Mouse (Mus musculus) hindbrain, embryonic 10.5 days (tissue): ENCODE measurements around the gene Eml4. TPM values are rescaled to one million over a fixed set of nuclear protein-coding genes. Genes with fewer than 3 reads are reported as not detected.

Experiments
- DNase-seq: peaks from one replicate; pipeline ENCODE4 v3.0.0-alpha.2; 2017; ENCODE audit warnings: low spot score
- H3K27ac ChIP-seq: fragments of 300-500 bp; sonication (generic); 2 replicates; pipeline ENCODE4 v1.5.1; 2016; ENCODE audit warnings: mild to moderate bottlenecking, moderate library complexity
- H3K27me3 ChIP-seq: fragments of 300-500 bp; sonication (generic); 2 replicates; pipeline ENCODE4 v1.6.1; 2016; ENCODE audit warnings: mild to moderate bottlenecking; ENCODE audit not compliant: poor library complexity, insufficient read depth, severe bottlenecking
- H3K36me3 ChIP-seq: fragments of 300-500 bp; sonication (generic); 2 replicates; pipeline ENCODE4 v1.6.1; 2016; ENCODE audit warnings: mild to moderate bottlenecking, moderate library complexity
- H3K4me1 ChIP-seq: fragments of 300-500 bp; sonication (generic); replicated peaks from 2 replicates; pipeline ENCODE4 v1.6.1; 2016; ENCODE audit warnings: mild to moderate bottlenecking
- H3K4me3 ChIP-seq: fragments of 300-500 bp; sonication (generic); 2 replicates; pipeline ENCODE4 v1.5.1; 2016; ENCODE audit warnings: mild to moderate bottlenecking, moderate library complexity
- H3K9me3 ChIP-seq: fragments of 300-500 bp; sonication (generic); 2 replicates; pipeline ENCODE4 v1.6.1; 2016; ENCODE audit warnings: mild to moderate bottlenecking, moderate library complexity
- WGBS: fragments of 180-500 bp; shearing (Covaris S2); methylation state at CpG from one replicate; pipeline ENCODE4 v1.1.7; 2016; 5-methylcytosine and 5-hydroxymethylcytosine counted together
- polyA plus RNA-seq: library from polyadenylated mRNA; unstranded; fragments of >200 nt; fragmentation: Nextera tagmentation; extraction: Ambion mirVana; gene quantifications from 2 replicates; pipeline ENCODE4 v1.2.1, GENCODE M21; 2016

Eml4 gene
- polyA plus RNA-seq, 1 experiment from 2014 or later: 37.6 TPM

DNA sequence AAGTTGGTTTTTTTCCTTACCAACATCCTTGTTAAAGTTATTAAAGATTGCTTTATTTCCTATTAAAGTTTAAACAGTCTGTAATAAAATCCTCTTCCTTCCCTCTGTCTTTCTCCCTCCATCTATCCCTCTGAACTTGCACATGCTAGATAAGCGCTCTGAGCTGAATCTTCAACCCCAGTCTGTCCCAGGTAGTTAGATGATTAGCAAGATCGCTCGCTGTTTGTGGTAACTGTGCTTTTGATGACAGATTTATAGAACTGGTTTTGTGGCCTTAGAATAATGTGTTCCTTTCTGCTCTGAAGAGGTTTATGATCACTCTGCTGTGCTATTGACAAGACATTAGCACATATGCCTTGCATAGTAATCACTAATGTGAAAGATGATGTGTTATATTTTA lies 25.1 kb downstream of the Eml4 start:
- DNase-seq: no peak
- no peaks in the 10 kb centered on the region for H3K27me3 ChIP-seq
- WGBS: 94% methylated on average over 3 of the region's 3 CpGs
- peaks cover 17% of the 10 kb centered on the region for H3K4me1 ChIP-seq
- H3K36me3 ChIP-seq: peaks cover 8% of the 10 kb centered on the region; the same call in 1 of the 2 replicates
- H3K9me3 ChIP-seq: no peaks in the 10 kb centered on the region
- H3K27ac ChIP-seq: no peak overlapping the region
- H3K4me3 ChIP-seq: no peak overlapping the region

DNA sequence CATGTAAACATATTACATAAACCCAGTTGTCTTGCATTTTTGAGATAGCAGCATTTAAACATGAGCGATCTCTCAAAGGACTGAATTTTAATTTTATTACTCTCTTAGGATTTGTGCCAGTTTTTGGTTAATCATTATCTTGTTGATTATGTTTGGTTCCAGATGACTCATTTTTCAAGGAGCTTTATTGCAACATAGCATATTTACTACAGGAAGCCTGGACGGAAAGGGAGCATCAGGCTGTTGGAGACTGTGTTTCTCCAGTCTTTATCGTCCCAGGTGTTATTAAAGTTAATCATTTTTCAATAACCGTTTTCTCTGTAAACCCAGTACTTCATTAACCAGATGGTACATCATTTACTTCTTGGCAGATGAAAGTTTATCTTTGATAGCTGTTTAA lies 26.1 kb downstream of the Eml4 start:
- Histone ChIP-seq H3K27me3 (no peaks in the 10 kb centered on the region), H3K27ac (no peak overlapping the region), H3K9me3 (no peaks in the 10 kb centered on the region), H3K4me1 (peaks cover 16% of the 10 kb centered on the region), H3K4me3 (no peak overlapping the region), H3K36me3 (peaks cover 8% of the 10 kb centered on the region; the same call in 1 of the 2 replicates)
- no peak for DNase-seq
- WGBS: 94% methylated on average over 4 of the region's 4 CpGs

DNA sequence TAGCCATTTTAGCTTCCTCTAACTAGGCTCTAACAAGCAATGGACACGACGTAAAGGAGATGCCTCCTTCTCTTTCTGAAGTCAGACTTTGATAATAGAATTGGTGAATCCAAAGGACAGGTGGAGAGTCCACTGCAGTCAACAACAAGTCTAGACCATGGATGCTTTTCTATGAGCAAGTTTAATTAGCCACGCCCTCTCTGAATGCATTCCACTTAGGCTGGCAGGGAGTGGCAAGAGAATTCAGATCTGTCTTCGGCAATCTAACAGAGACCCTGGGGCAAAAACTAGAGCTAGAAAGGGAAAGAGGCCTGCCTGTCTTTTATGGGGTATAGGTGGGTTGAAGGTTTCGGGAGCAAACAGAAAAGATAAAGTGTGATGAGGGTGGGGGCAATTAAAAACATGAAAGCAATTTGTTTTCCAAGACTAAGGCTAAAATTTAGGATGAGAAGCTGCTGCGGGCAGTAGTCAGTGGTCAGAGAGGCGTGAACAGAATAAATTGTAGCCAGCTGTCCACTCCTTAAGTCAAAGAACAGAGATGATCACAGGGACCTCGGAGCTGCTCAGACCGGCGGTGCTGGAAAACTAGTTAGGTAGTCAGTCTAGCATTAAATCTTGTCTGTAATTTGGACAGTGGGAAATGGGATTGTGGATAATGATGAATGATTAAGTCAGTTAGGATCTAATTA lies 27.2 kb downstream of the Eml4 start:
- peak overlapping the region; percentile 40; the same call in 1 of the 2 replicates for H3K27ac ChIP-seq
- H3K4me1 ChIP-seq: peaks cover 16% of the 10 kb centered on the region
- 69% methylated on average over 10 of the region's 10 CpGs for WGBS
- no peaks in the 10 kb centered on the region for H3K9me3 ChIP-seq
- no peak overlapping the region for H3K4me3 ChIP-seq
- peaks cover 7% of the 10 kb centered on the region; the same call in 1 of the 2 replicates for H3K36me3 ChIP-seq
- H3K27me3 ChIP-seq: no peaks in the 10 kb centered on the region
- no peak for DNase-seq

DNA sequence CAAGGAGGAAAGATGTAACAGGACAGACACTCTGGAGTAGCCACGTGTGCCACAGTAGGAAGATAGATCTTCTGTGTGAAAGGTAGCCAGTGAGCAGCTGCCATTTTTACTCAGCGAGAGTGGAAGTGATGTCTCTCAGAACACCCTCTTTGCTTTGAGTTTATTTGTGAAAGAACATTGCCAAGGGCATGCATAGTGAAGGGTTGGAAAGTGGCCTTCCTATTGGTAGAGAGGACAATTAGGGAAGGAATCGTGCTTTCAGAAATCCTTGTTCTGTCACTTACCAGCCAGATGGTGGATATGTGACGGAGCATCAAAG lies 27.7 kb downstream of the Eml4 start:
- Histone ChIP-seq H3K27ac (peak overlapping the region; percentile 40; the same call in 1 of the 2 replicates), H3K9me3 (no peaks in the 10 kb centered on the region), H3K4me1 (peaks cover 16% of the 10 kb centered on the region), H3K4me3 (no peak overlapping the region), H3K27me3 (no peaks in the 10 kb centered on the region), H3K36me3 (peaks cover 2% of the 10 kb centered on the region; the same call in 1 of the 2 replicates)
- DNase-seq: no peak
- 72% methylated on average over 4 of the region's 4 CpGs for WGBS

DNA sequence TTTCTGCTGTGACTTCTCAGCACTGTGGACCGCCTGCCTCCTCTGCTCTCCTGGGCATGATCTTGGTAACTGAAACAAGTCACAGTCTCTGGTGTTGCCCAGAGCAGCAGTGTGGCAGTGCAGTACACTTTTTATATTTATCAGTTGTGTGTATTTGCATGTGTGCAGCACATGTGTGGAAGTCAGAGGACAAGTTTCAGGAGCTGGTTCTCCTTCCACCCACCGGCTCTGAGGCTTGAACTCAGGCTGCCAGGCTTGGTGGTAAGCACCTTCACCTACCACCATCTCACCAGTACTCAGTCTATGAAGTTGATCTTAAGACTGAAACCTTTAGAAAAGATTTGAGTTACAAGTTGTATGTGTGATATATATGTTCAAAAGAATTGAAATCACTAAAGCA lies 28.6 kb downstream of the Eml4 start:
- Histone ChIP-seq H3K4me3 (no peak overlapping the region), H3K27me3 (no peaks in the 10 kb centered on the region), H3K27ac (no peak overlapping the region), H3K9me3 (no peaks in the 10 kb centered on the region), H3K4me1 (peaks cover 16% of the 10 kb centered on the region), H3K36me3 (no peaks in the 10 kb centered on the region)
- DNase-seq: no peak
- WGBS: 87% methylated on average over 2 of the region's 2 CpGs

DNA sequence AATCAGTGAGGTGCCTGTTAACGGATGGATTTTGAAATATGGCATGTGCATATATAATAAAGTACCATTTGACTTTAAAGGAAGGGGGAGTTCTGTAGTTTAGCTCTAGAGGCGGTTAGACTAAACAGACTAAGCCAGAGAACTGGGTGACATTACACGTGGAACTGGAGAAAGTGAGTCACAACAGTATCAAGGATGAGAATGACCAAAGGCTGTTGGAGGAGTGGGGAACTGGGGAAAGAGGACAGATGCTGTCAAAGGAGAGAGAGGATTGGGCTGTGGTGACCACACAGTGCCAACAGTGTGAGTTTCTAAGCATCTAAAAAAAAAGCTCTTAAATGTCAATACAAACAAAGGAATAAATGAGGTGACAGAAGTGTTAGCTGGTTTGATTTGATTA lies 29.1 kb downstream of the Eml4 start:
- Histone ChIP-seq H3K9me3 (no peaks in the 10 kb centered on the region), H3K27me3 (no peaks in the 10 kb centered on the region), H3K4me3 (no peak overlapping the region), H3K36me3 (no peaks in the 10 kb centered on the region), H3K27ac (no peak overlapping the region), H3K4me1 (peaks cover 16% of the 10 kb centered on the region)
- DNase-seq: no peak
- WGBS: 92% methylated on average over 3 of the region's 3 CpGs

GRCm38 (mm10) chr17:83382752-83383151 lies 32.0 kb downstream of the Eml4 start:
- WGBS: 94% methylated on average over 5 of the region's 5 CpGs
- no peaks in the 10 kb centered on the region for H3K9me3 ChIP-seq
- no peak overlapping the region for H3K27ac ChIP-seq
- H3K4me3 ChIP-seq: no peak overlapping the region
- no peak for DNase-seq
- H3K27me3 ChIP-seq: no peaks in the 10 kb centered on the region
- no peaks in the 10 kb centered on the region for H3K36me3 ChIP-seq
- H3K4me1 ChIP-seq: peaks cover 11% of the 10 kb centered on the region

- Histone ChIP-seq H3K27me3 (no peaks in the 10 kb centered on the region), H3K4me1 (no peaks in the 10 kb centered on the region), H3K4me3 (no peak overlapping the region), H3K27ac (no peak overlapping the region), H3K9me3 (no peaks in the 10 kb centered on the region), H3K36me3 (no peaks in the 10 kb centered on the region)
- DNase-seq: no peak
- 93% methylated on average over 2 of the region's 2 CpGs for WGBS
Measured at GRCm38 (mm10) chr17:83384981-83385380, 34.2 kb downstream of the Eml4 start.

DNA sequence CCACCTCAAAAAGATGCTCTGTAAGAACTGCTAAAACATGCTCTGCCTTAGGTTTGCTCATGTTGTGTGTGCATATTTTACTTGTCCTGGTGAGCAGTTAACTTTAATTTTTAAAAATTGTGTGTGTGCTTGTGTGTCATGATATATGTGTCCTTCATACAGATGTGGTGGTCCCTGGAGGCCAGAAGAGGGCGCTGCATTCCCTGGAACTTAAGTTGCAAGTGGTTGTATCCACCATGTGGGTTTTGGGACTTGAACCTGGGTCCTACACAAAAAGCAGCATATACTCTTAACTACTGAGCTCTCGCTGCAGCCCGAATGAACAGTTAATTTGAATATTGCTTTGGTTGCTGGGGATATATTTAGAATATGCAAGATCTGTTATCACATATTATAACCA lies 36.4 kb downstream of the Eml4 start:
- H3K4me1 ChIP-seq: no peaks in the 10 kb centered on the region
- DNase-seq: no peak
- H3K36me3 ChIP-seq: no peaks in the 10 kb centered on the region
- H3K4me3 ChIP-seq: no peak overlapping the region
- WGBS: 81% methylated on average over 3 of the region's 3 CpGs
- no peaks in the 10 kb centered on the region for H3K27me3 ChIP-seq
- H3K27ac ChIP-seq: no peak overlapping the region
- H3K9me3 ChIP-seq: no peaks in the 10 kb centered on the region

DNA sequence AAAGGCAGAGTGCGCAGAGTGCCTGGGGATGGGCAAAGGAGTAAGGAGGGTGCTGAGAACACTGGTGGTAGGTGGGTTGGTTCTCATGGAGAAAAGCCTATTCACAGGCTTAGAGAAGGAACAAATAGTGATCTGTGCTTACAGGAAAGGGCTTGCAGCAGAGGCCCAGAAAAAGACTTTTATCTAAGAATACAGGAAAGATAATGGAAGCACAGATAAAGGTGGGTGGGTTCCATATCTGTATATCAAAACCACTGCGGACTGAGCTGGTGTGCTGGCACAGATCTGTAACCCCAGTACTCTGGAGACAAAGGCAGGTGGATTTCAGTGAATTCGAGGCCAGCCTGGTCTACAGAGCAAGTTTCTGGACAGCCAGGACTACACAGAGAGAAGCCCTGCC lies 43.3 kb downstream of the Eml4 start:
- WGBS: 90% methylated on average over 3 of the region's 3 CpGs

DNA sequence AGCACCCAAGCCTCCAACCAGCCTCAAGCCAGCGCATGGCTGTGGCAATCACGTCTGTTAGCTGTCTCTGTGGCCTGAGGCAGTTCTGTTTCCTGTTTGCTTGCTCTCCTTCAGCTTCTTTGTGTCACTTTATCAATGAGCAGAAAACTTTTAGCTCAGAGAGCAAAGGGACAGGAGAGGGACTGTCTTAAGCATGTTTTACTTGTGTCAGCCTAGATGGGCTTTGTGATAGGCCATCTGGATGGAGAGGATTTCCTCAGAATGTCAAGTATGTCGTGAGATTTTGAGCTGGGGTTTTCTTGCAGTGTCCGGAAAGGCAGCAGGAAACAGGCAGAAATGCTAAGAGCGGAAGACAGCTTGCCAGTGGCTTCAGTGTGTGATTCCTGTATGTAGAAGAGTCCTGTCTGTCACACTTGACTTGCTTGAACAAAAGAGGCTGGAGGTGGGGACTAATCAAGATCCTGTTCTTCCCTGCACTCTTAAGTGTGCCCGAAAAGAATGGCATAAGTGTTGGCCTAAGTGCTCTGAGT lies 46.9 kb downstream of the Eml4 start:
- no peak for DNase-seq
- H3K27ac ChIP-seq: peak overlapping the region; percentile 53
- no peak overlapping the region for H3K4me3 ChIP-seq
- 56% methylated on average over 6 of the region's 6 CpGs for WGBS
- peaks cover 7% of the 10 kb centered on the region for H3K4me1 ChIP-seq
- no peaks in the 10 kb centered on the region for H3K27me3 ChIP-seq
- H3K9me3 ChIP-seq: no peaks in the 10 kb centered on the region
- H3K36me3 ChIP-seq: peaks cover 5% of the 10 kb centered on the region

More for the DNA sequence above, 43.3 kb downstream of the Eml4 start:
- Histone ChIP-seq H3K4me1 (peaks cover 7% of the 10 kb centered on the region), H3K27me3 (no peaks in the 10 kb centered on the region), H3K36me3 (no peaks in the 10 kb centered on the region), H3K9me3 (no peaks in the 10 kb centered on the region), H3K27ac (no peak overlapping the region), H3K4me3 (no peak overlapping the region)
- no peak for DNase-seq

DNA sequence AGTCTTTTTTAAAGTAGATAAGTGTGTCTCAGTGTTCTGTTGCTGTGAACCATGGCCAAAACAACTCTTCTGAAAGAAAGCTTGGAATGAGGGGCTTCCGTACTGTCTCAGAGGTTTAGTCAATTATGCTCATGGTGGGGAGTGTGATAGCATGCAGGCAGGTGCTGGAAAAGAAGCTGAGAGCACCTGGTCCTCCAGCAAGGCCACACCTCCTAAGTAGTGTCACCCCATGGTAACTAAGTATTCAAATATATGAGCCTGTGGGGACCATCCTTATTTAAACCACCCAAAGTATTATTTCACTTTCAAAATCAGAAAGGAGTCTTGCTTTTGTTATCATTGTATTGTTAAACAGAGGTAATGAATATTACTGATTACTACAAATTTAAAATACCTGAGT lies 48.0 kb downstream of the Eml4 start:
- 84% methylated on average over 1 of the region's 1 CpGs for WGBS
- peaks cover 7% of the 10 kb centered on the region for H3K4me1 ChIP-seq
- H3K9me3 ChIP-seq: no peaks in the 10 kb centered on the region
- peaks cover 16% of the 10 kb centered on the region for H3K36me3 ChIP-seq
- no peak overlapping the region for H3K27ac ChIP-seq
- H3K27me3 ChIP-seq: no peaks in the 10 kb centered on the region
- DNase-seq: no peak
- no peak overlapping the region for H3K4me3 ChIP-seq

GRCm38 (mm10) chr17:83430607-83431006 lies 79.9 kb downstream of the Eml4 start:
- Histone ChIP-seq H3K4me3 (no peak overlapping the region), H3K27me3 (no peaks in the 10 kb centered on the region), H3K4me1 (peaks cover 8% of the 10 kb centered on the region; the same call in 1 of the 2 replicates), H3K27ac (no peak overlapping the region), H3K9me3 (no peaks in the 10 kb centered on the region), H3K36me3 (peaks cover 55% of the 10 kb centered on the region)
- WGBS: 73% methylated on average over 4 of the region's 4 CpGs
- no peak for DNase-seq
